Mouse (Mus musculus) CH12.LX (cell line): ENCODE measurements around the gene Cops4. TPM values are rescaled to one million over a fixed set of nuclear protein-coding genes. Genes with fewer than 3 reads are reported as not detected.
A peak's percentile ranks its signal among the peaks of the same experiment; 100 is the strongest.

Experiments used
- DNase-seq: peaks from one replicate; pipeline ENCODE4 v3.0.0-alpha.2; 2013; ENCODE audit errors: extremely low read depth
- H3K27ac ChIP-seq: 2 replicates; pipeline ENCODE4 v1.5.1; 2012; ENCODE audit warnings: low read depth, mild to moderate bottlenecking, control low read depth, moderate library complexity; ENCODE audit not compliant: insufficient read depth
- H3K27me3 ChIP-seq: replicated peaks from 2 replicates; pipeline ENCODE3; 2012; ENCODE audit warnings: inconsistent platforms
- H3K36me3 ChIP-seq, 2 experiments: replicated peaks in 1 of 2; 2 replicates each; pipeline versions ENCODE3 to v1.6.1; 2012; ENCODE audit warnings: inconsistent platforms in 1 of 2, low read length in 1 of 2, mild to moderate bottlenecking in 1 of 2, mixed read lengths in 1 of 2, moderate library complexity in 1 of 2; ENCODE audit not compliant: control insufficient read depth in 1 of 2, insufficient read depth in 1 of 2
- H3K4me1 ChIP-seq, 2 experiments: 2 replicates each; pipeline ENCODE4 v1.6.1; 2012; ENCODE audit warnings: inconsistent platforms in 1 of 2, moderate library complexity in 1 of 2; ENCODE audit not compliant: insufficient read depth in 2 of 2, control insufficient read depth in 1 of 2
- H3K4me2 ChIP-seq: 2 replicates; pipeline ENCODE4 v1.6.1; 2012; ENCODE audit warnings: low read depth, mild to moderate bottlenecking, control low read depth; ENCODE audit not compliant: poor library complexity, insufficient read depth, severe bottlenecking
- H3K4me3 ChIP-seq, 3 experiments: fragments of 150-350 bp in 1 of 3; sonication (generic) in 1 of 3; replicated peaks in 1 of 3; 2 replicates each; pipeline versions ENCODE3 to v1.5.1; 2011 to 2012; ENCODE audit warnings: low read depth in 2 of 3, low read length in 2 of 3, mild to moderate bottlenecking in 2 of 3, moderate library complexity in 2 of 3, control low read depth in 1 of 3, improper control_type of control experiment in 1 of 3, inconsistent platforms in 1 of 3, mixed read lengths in 1 of 3; ENCODE audit not compliant: poor library complexity in 1 of 3
- H3K79me2 ChIP-seq: replicated peaks from 2 replicates; pipeline ENCODE4 v1.6.1; 2012; ENCODE audit warnings: mild to moderate bottlenecking, moderate library complexity; ENCODE audit not compliant: control insufficient read depth, poor library complexity, insufficient read depth, severe bottlenecking; ENCODE audit errors: extremely low read depth
- H3K9ac ChIP-seq: 2 replicates; pipeline ENCODE4 v1.6.1; 2012; ENCODE audit warnings: low read depth, mild to moderate bottlenecking, control low read depth, moderate library complexity; ENCODE audit not compliant: insufficient read depth
- H3K9me3 ChIP-seq: replicated peaks from 2 replicates; pipeline ENCODE3; 2012; ENCODE audit warnings: low read length, inconsistent platforms, mixed read lengths
- BHLHE40 ChIP-seq: IDR thresholded peaks from 2 replicates; pipeline ENCODE4 v1.6.1; 2011; ENCODE audit warnings: mild to moderate bottlenecking, low read depth, low read length, improper control_type of control experiment
- CHD1 ChIP-seq: IDR thresholded peaks from 2 replicates; pipeline ENCODE4 v1.6.1; 2012; ENCODE audit warnings: low read depth, low read length, improper control_type of control experiment, inconsistent platforms
- CHD2 ChIP-seq: IDR thresholded peaks from 2 replicates; pipeline ENCODE4 v1.6.1; 2011; ENCODE audit warnings: low read length, improper control_type of control experiment
- CTCF ChIP-seq, 2 experiments: IDR thresholded peaks in 1 of 2; conservative IDR thresholded peaks in 1 of 2; 2 replicates each; pipeline ENCODE4 v1.5.1; 2011 to 2012; ENCODE audit warnings: low read depth in 2 of 2, low read length in 2 of 2, improper control_type of control experiment in 1 of 2, inconsistent platforms in 1 of 2, mild to moderate bottlenecking in 1 of 2, moderate library complexity in 1 of 2
- E2F4 ChIP-seq: IDR thresholded peaks from 2 replicates; pipeline ENCODE4 v1.6.1; 2011; ENCODE audit warnings: low read depth, low read length, improper control_type of control experiment; ENCODE audit not compliant: insufficient replicate concordance
- ELF1 ChIP-seq: IDR thresholded peaks from 2 replicates; pipeline ENCODE4 v1.6.1; 2014; ENCODE audit warnings: low read depth, mild to moderate bottlenecking, inconsistent platforms, low read length, improper control_type of control experiment
- ETS1 ChIP-seq: conservative IDR thresholded peaks from 2 replicates; pipeline ENCODE4 v1.6.1; 2012; ENCODE audit warnings: low read depth, mild to moderate bottlenecking, inconsistent platforms, low read length, improper control_type of control experiment, moderate library complexity
- GABPA ChIP-seq: IDR thresholded peaks from 2 replicates; pipeline ENCODE4 v1.6.1; 2012; ENCODE audit warnings: low read depth, low read length, improper control_type of control experiment, inconsistent platforms; ENCODE audit not compliant: insufficient replicate concordance
- HCFC1 ChIP-seq: IDR thresholded peaks from 2 replicates; pipeline ENCODE4 v1.6.1; 2012; ENCODE audit warnings: low read depth, mild to moderate bottlenecking, inconsistent platforms, low read length, improper control_type of control experiment
- IRF4 ChIP-seq: IDR thresholded peaks from 2 replicates; pipeline ENCODE4 v1.6.1; 2014; ENCODE audit warnings: low read depth, mild to moderate bottlenecking, inconsistent platforms, low read length, improper control_type of control experiment
- JUN ChIP-seq: IDR thresholded peaks from 2 replicates; pipeline ENCODE4 v1.6.1; 2011; ENCODE audit warnings: low read depth, mild to moderate bottlenecking, low read length, improper control_type of control experiment, moderate library complexity; ENCODE audit not compliant: insufficient read depth
- MAZ ChIP-seq: IDR thresholded peaks from 2 replicates; pipeline ENCODE4 v1.6.1; 2012; ENCODE audit warnings: low read depth, mild to moderate bottlenecking, inconsistent platforms, low read length, improper control_type of control experiment, moderate library complexity
- MXI1 ChIP-seq: IDR thresholded peaks from 2 replicates; pipeline ENCODE4 v1.6.1; 2011; ENCODE audit warnings: mild to moderate bottlenecking, low read depth, low read length, improper control_type of control experiment
- NELFE ChIP-seq: IDR thresholded peaks from 2 replicates; pipeline ENCODE4 v1.6.1; 2011; ENCODE audit warnings: low read depth, low read length, improper control_type of control experiment
- POLR2A ChIP-seq: IDR thresholded peaks from 2 replicates; pipeline ENCODE4 v1.6.1; 2011; ENCODE audit warnings: low read depth, mild to moderate bottlenecking, improper control_type of control experiment, low read length
- POLR2AphosphoS2 ChIP-seq: IDR thresholded peaks from 2 replicates; pipeline ENCODE4 v1.6.1; 2011; ENCODE audit warnings: low read depth, low read length, improper control_type of control experiment
- RAD21 ChIP-seq: IDR thresholded peaks from 2 replicates; pipeline ENCODE4 v1.6.1; 2011; ENCODE audit warnings: low read depth, mild to moderate bottlenecking, low read length, improper control_type of control experiment, moderate library complexity
- SMC3 ChIP-seq: IDR thresholded peaks from 2 replicates; pipeline ENCODE4 v1.6.1; 2011; ENCODE audit warnings: low read depth, low read length, improper control_type of control experiment
- TBP ChIP-seq: conservative IDR thresholded peaks from 2 replicates; pipeline ENCODE4 v1.6.1; 2011; ENCODE audit warnings: low read depth, low read length, improper control_type of control experiment
- TCF12 ChIP-seq: IDR thresholded peaks from 2 replicates; pipeline ENCODE4 v1.6.1; 2014; ENCODE audit warnings: low read depth, mild to moderate bottlenecking, inconsistent platforms, low read length, improper control_type of control experiment
- USF2 ChIP-seq: conservative IDR thresholded peaks from 2 replicates; pipeline ENCODE4 v1.6.1; 2011; ENCODE audit warnings: low read depth, low read length, improper control_type of control experiment
- ZC3H11A ChIP-seq: IDR thresholded peaks from 2 replicates; pipeline ENCODE4 v1.6.1; 2012; ENCODE audit warnings: low read depth, mild to moderate bottlenecking, inconsistent platforms, low read length, improper control_type of control experiment
- ZMIZ1 ChIP-seq: IDR thresholded peaks from 2 replicates; pipeline ENCODE4 v1.6.1; 2012; ENCODE audit warnings: low read depth, mild to moderate bottlenecking, inconsistent platforms, low read length, improper control_type of control experiment
- ZNF384 ChIP-seq: IDR thresholded peaks from 2 replicates; pipeline ENCODE4 v1.6.1; 2012; ENCODE audit warnings: low read depth, low read length, improper control_type of control experiment, inconsistent platforms
- dilution Hi-C: fragments of 300-500 bp; cut with MboI; formaldehyde crosslinking; loops from 2 replicates; pipeline ENCODE4 v1.14.3; 2020; ENCODE audit warnings: low sequenced_read_pairs; ENCODE audit not compliant: extremely low pct_unique_long_range_greater_than_20kb, extremely low pct_ligation_motif_present
- in situ Hi-C: fragments of 300-500 bp; cut with MboI; formaldehyde crosslinking; loops from 3 replicates; pipeline ENCODE4 v1.14.3; 2019; ENCODE audit warnings: low sequenced_read_pairs, low pct_ligation_motif_present, low pct_unique_long_range_greater_than_20kb, mixed read lengths
- polyA plus RNA-seq: library from polyadenylated mRNA; unstranded; fragments of >175 nt; gene quantifications from 2 replicates; pipeline ENCODE4 v1.2.1, GENCODE M21; 2012; ENCODE audit warnings: low read depth; ENCODE audit not compliant: insufficient read length
- total RNA-seq, 2 experiments: library from RNA; depleted of rRNA; stranded (reverse); fragments of 300-350 nt in 1 of 2; fragments of >200 nt in 1 of 2; gene quantifications; 2 replicates each; pipeline ENCODE4 v1.2.3; 2012 to 2014

Cops4 gene
- total and polyA plus RNA-seq, 3 experiments, result 122 to 264 (median 133) TPM

DNA sequence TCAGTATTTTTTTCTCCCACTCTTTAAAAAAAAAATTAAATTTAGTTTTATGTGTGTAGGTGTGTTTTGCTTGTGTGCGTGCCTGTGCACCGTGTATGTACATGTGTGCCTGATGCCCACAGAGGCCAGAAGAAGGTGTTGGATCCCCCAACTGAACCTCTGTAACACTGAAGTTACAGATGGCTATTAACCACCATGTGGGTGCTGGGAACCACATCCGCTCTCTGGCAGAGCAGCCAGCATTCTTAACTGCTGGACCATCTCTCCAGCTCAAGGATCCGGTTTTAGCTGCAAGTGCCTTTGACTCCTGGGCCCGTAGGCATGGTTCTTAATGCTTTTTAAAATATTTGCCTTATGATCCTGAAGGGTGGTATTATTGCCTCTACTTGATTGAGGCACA is 55.1 kb downstream of the Cops4 start:
- H3K36me3 ChIP-seq, result peaks cover 0 to 6% of the 10 kb centered on the region in 2 experiments
- dilution Hi-C loops, result no loop called here
- H3K27ac ChIP-seq, result no peak overlapping the region
- H3K27me3 ChIP-seq, result no peaks in the 10 kb centered on the region
- no peaks in the 10 kb centered on the region for H3K9me3 ChIP-seq
- no peak overlapping the region for H3K4me3 ChIP-seq
- no peaks in the 10 kb centered on the region for H3K79me2 ChIP-seq
- no peak overlapping the region for H3K4me2 ChIP-seq
- H3K9ac ChIP-seq, result no peak overlapping the region
- in situ Hi-C loops, result loop anchor here (25.0 kb wide), 1 partner anchor 214 kb away; the partner anchor contains the start of genes Helq and Mrps18c
- no peak for TF ChIP-seq JUN
- TF ChIP-seq CHD1, result no peak
- no peak for TF ChIP-seq TBP
- TF ChIP-seq GABPA, result no peak
- no peak for TF ChIP-seq MXI1
- no peak for TF ChIP-seq HCFC1
- no peak for TF ChIP-seq ELF1
- TF ChIP-seq TCF12, result no peak
- TF ChIP-seq USF2, result no peak
- TF ChIP-seq ZMIZ1, result no peak
- no peak for TF ChIP-seq E2F4
- TF ChIP-seq CHD2, result no peak
- TF ChIP-seq CTCF (conservative IDR thresholded peaks at IDR 0.05 in 1 of 2, IDR thresholded peaks at IDR 0.05 in 1 of 2; ENCODE audit: low read depth in 2 of 2, low read length in 2 of 2), result no peak
- no peak for TF ChIP-seq BHLHE40
- TF ChIP-seq ZC3H11A, result no peak
- no peak for TF ChIP-seq RAD21
- no peak for TF ChIP-seq POLR2A
- TF ChIP-seq SMC3, result no peak
- TF ChIP-seq POLR2AphosphoS2, result no peak
- no peak for TF ChIP-seq NELFE
- TF ChIP-seq, all 38 proteins: peak for 0
- no peak for DNase-seq
- H3K4me1 ChIP-seq, result peaks cover 2 to 41% of the 10 kb centered on the region in 2 experiments

DNA sequence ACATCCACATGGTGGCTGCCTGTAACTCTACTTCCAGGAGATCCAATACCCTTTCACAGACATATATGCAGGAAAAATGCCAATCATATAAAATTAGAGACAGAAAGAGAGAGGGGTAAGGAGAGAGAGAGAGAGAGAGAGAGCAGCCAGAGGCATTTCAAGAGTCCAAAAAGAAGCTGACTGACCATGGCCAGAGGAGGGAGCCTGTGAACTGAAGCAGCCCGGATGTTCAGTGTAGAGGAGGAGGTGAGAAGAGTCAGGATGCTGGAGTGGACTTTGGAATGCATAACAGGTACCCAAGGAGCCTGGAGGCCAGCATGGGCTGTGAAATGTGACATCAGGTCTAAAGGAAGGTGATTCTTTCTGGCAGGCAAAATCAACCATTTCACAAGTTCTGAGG is 56.7 kb downstream of the Cops4 start:
- Histone ChIP-seq H3K4me2 (no peak overlapping the region), H3K27me3 (no peaks in the 10 kb centered on the region), H3K4me3 (no peak overlapping the region), H3K9me3 (no peaks in the 10 kb centered on the region), H3K36me3 (peaks cover 0 to 6% of the 10 kb centered on the region in 2 experiments), H3K79me2 (no peaks in the 10 kb centered on the region), H3K27ac (no peak overlapping the region), H3K4me1 (peaks cover 13 to 40% of the 10 kb centered on the region in 2 experiments), H3K9ac (no peak overlapping the region)
- no peak for DNase-seq
- dilution Hi-C loops (no loop called here), in situ Hi-C loops (loop anchor here (25.0 kb wide), 1 partner anchor 213 kb away; the partner anchor contains the start of genes Helq and Mrps18c)
- TF ChIP-seq MAZ (no peak), SMC3 (peak; percentile 71), CTCF (conservative IDR thresholded peaks at IDR 0.05 in 1 of 2, IDR thresholded peaks at IDR 0.05 in 1 of 2; ENCODE audit: low read depth in 2 of 2, low read length in 2 of 2) (peak in 1 of 2 experiments; percentile 65; a peak in 2 of 4 replicates), ZC3H11A (no peak), RAD21 (peak; percentile 58), ZNF384 (no peak), IRF4 (no peak), ETS1 (no peak)
